Mouse (Mus musculus) monocyte, adult 59 days (primary cell): Measurements from ENCODE around the gene Sox14. TPM values are rescaled to one million over a fixed set of nuclear protein-coding genes. Genes with fewer than 3 reads are reported as not detected.

ENCODE experiments used
- total RNA-seq, 2 experiments: library from RNA; stranded (reverse); gene quantifications; one replicate each; pipeline ENCODE4 v1.2.4; 2023

The Sox14 gene
- not detected for total RNA-seq

DNA sequence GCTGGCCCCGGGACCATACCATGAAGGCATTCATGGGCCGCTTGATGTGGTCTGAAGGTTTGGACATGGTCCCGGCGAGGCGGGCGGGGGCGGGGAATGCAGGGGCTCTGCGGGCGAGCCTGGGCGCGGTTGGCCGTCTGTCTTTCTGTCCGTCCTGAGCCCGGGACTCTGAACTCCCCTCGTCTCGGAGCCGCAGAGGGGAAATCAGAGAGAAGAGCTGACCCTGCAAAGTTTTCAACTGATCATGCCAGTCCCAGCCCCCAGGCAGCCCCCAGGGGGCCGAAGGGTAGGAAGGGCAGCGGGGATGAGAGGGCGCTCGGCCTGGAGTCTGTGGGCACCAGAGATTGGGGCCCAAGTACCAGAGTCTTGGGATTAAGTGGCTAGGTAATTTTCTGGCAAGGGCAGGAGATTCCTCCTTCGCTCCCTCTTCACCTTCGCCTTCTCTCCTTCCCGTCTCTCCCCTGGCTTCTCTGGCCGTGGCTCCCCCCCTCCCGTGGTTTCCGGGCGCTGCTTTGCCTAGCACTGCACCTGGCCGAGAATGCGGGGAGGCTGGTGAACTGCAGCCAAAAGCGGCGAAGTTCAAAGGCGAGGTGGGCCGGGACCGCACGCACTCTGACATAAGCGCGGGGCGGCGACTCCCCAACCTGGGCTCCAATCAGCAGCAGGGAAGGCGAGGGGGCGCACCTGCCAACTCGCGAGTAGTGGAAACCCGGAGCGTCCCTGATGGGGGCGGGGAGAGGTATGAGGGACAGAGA, at the start of gene Sox14:
Gene Sox14, minus strand, starts transcription at position 553 of the 755 bp plus-strand sequence.

Other genes with a start within 250 kb of the Sox14 start
- gene Dzip1l, start 246.7 kb downstream of the Sox14 start, total RNA-seq, result not detected
- not detected for gene Cldn18, start 158.9 kb downstream of the Sox14 start, total RNA-seq